In the genomic region with DNA sequence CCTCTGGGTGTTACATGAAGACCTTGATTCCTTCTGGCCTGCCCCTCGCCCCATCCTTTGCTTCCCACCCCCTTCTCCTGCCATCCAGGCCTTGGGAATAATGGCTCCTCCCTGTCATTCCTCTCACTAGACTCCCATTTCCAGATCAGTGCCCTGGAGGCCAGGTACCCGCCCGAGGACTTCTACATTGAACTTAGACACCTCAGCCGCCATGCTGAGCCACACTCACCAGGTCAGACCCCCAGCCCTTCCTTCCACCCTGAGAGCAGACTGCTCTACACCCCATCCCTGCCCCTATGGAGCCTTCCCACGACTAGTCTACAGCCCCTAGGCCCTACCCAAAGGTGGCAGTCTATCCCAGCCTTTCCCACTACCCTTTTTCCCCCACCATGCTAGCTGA, we compare ENCODE assay signal across 30 mouse cellular contexts.
"Had no signal": no experiment of that assay in that cellular context is flagged by ENCODE, and none has a peak within 500 bp of the region (broad histone marks: within the 10 kb centered on the region; RNA-seq: fewer than 3 reads in every experiment).

No protein-coding gene starts in this region.

- H3K9me3 ChIP-seq: limb, embryonic 10.5 days; limb, embryonic 12.5 days; limb, embryonic 13.5 days; limb, embryonic 15.5 days; liver, embryonic 12.5 days; liver, embryonic 13.5 days; liver, embryonic 15.5 days; lung, embryonic 15.5 days; megakaryocyte, embryonic 14.5 days; midbrain, embryonic 10.5 days; midbrain, embryonic 12.5 days; midbrain, embryonic 13.5 days; midbrain, embryonic 15.5 days had no signal

- H3K4me3 ChIP-seq: left cerebral cortex, adult 2 months; limb, embryonic 10.5 days; limb, embryonic 12.5 days; limb, embryonic 13.5 days; limb, embryonic 15.5 days; liver, embryonic 12.5 days; liver, embryonic 13.5 days; liver, embryonic 15.5 days; lung, embryonic 15.5 days; megakaryocyte, embryonic 14.5 days; midbrain, embryonic 10.5 days; midbrain, embryonic 12.5 days; midbrain, embryonic 13.5 days; midbrain, embryonic 15.5 days; myocyte had no signal

- H3K27ac ChIP-seq: left cerebral cortex, adult 2 months; limb, embryonic 10.5 days; limb, embryonic 12.5 days; limb, embryonic 13.5 days; limb, embryonic 15.5 days; liver, embryonic 12.5 days; liver, embryonic 13.5 days; liver, embryonic 14.5 days; liver, embryonic 15.5 days; lung, embryonic 15.5 days; macrophage; midbrain, embryonic 10.5 days; midbrain, embryonic 12.5 days; midbrain, embryonic 13.5 days; midbrain, embryonic 15.5 days had no signal

- H3K9ac ChIP-seq: limb, embryonic 12.5 days; limb, embryonic 13.5 days; limb, embryonic 15.5 days; liver, embryonic 12.5 days; liver, embryonic 13.5 days; liver, embryonic 14.5 days; liver, embryonic 15.5 days; liver, postnatal 0 days; lung, embryonic 14.5 days; lung, embryonic 15.5 days; midbrain, embryonic 12.5 days; midbrain, embryonic 13.5 days; midbrain, embryonic 15.5 days had no signal

- DNase-seq: left cerebral cortex, postnatal 4 days; liver, embryonic 13.5 days; liver, postnatal 0 days; lung, adult 18-20 months; lung, adult 2 months; lung, embryonic 14.5 days; lung, postnatal 10 days; lung, postnatal 14 days; lung, postnatal 36 days; lung, postnatal 4 days; midbrain, embryonic 14.5 days had no signal

- H3K27me3 ChIP-seq: limb, embryonic 12.5 days; limb, embryonic 13.5 days; limb, embryonic 15.5 days; liver, embryonic 12.5 days; liver, embryonic 13.5 days; liver, embryonic 15.5 days; lung, embryonic 15.5 days; megakaryocyte, embryonic 14.5 days; midbrain, embryonic 12.5 days; midbrain, embryonic 13.5 days; midbrain, embryonic 15.5 days had no signal

- H3K4me2 ChIP-seq: limb, embryonic 12.5 days; limb, embryonic 13.5 days; limb, embryonic 15.5 days; liver, embryonic 12.5 days; liver, embryonic 13.5 days; liver, embryonic 15.5 days; lung, embryonic 14.5 days; lung, embryonic 15.5 days; midbrain, embryonic 11.5 days; midbrain, embryonic 12.5 days; midbrain, embryonic 13.5 days; midbrain, embryonic 15.5 days had no signal

- ATAC-seq: liver, embryonic 12.5 days; liver, postnatal 0 days; lung, postnatal 0 days; midbrain, embryonic 13.5 days; midbrain, embryonic 15.5 days; midbrain, embryonic 16.5 days had no signal

- H3K4me1 ChIP-seq: limb, embryonic 10.5 days; limb, embryonic 15.5 days; midbrain, embryonic 10.5 days; midbrain, embryonic 12.5 days; midbrain, embryonic 13.5 days; midbrain, embryonic 15.5 days had no signal
